In genomic region chr5:65609769-65610168, GRCm38 (mm10) we compare ENCODE assay signal across 17 mouse cellular contexts.
A peak's percentile ranks its signal among the peaks of the same experiment; 100 is the strongest.
DNase-seq lines count a peak whose midpoint lies in the region; ATAC-seq and TF ChIP-seq lines count a peak whose summit lies in the region.
"Had no signal": no experiment of that assay in that cellular context is flagged by ENCODE, and none has a peak within 500 bp of the region (broad histone marks: within the 10 kb centered on the region; RNA-seq: fewer than 3 reads in every experiment).

No protein-coding gene starts in this region.

- no peaks in the 10 kb centered on the region for H3K27me3 ChIP-seq in liver, embryonic 14.5 days (ENCODE audit: control insufficient read depth, insufficient read depth, low read length)
- H3K27me3 ChIP-seq in liver, embryonic 11.5 days (replicated peaks; ENCODE audit: control insufficient read depth, insufficient read depth, low read length) = no peaks in the 10 kb centered on the region
- no peaks in the 10 kb centered on the region for H3K27me3 ChIP-seq in kidney, embryonic 15.5 days
- no peaks in the 10 kb centered on the region for H3K27me3 ChIP-seq in liver, postnatal 0 days (ENCODE audit: insufficient read depth, low read length)
- no peaks in the 10 kb centered on the region for H3K27me3 ChIP-seq in heart, embryonic 10.5 days (ENCODE audit: insufficient read depth, poor library complexity, severe bottlenecking)
- H3K27me3 ChIP-seq: embryonic facial prominence, embryonic 13.5 days; forebrain, embryonic 15.5 days; hindbrain, embryonic 12.5 days; neural tube, embryonic 15.5 days had no signal

- H3K4me3 ChIP-seq in liver, embryonic 14.5 days (ENCODE audit: insufficient read depth in 1 of 2, low read depth in 2 of 2, low read length in 2 of 2) = no peak overlapping the region
- H3K4me3 ChIP-seq in liver, embryonic 11.5 days (ENCODE audit: low read depth, low read length) = no peak overlapping the region
- no peak overlapping the region for H3K4me3 ChIP-seq in kidney, embryonic 15.5 days (replicated peaks)
- no peak overlapping the region for H3K4me3 ChIP-seq in liver, postnatal 0 days (ENCODE audit: low read depth, low read length)
- no peak overlapping the region for H3K4me3 ChIP-seq in heart, embryonic 10.5 days
- H3K4me3 ChIP-seq: embryonic facial prominence, embryonic 13.5 days; forebrain, embryonic 15.5 days; hindbrain, embryonic 12.5 days; neural tube, embryonic 15.5 days had no signal

- TF ChIP-seq CTCF in liver, embryonic 14.5 days (IDR thresholded peaks at IDR 0.05; ENCODE audit: low read depth) = no peak
- TF ChIP-seq CTCF in liver, postnatal 0 days (IDR thresholded peaks at IDR 0.05; ENCODE audit: low read depth) = no peak

- TF ChIP-seq EP300 in liver, embryonic 14.5 days (IDR thresholded peaks at IDR 0.05; ENCODE audit: low read depth) = no peak
- TF ChIP-seq EP300 in liver, postnatal 0 days (IDR thresholded peaks at IDR 0.05; ENCODE audit: low read depth) = no peak

- WGBS in liver, embryonic 14.5 days (ENCODE audit: insufficient replicate concordance) = 76% methylated on average over 5 of the region's 5 CpGs
- 85% methylated on average over 5 of the region's 5 CpGs for WGBS in liver, embryonic 11.5 days
- 79% methylated on average over 5 of the region's 5 CpGs for WGBS in kidney, embryonic 15.5 days
- WGBS in liver, postnatal 0 days (ENCODE audit: insufficient replicate concordance) = 69% methylated on average over 5 of the region's 5 CpGs
- WGBS in heart, embryonic 10.5 days = 89% methylated on average over 5 of the region's 5 CpGs

- no peak for ATAC-seq in liver, embryonic 14.5 days (ENCODE audit: insufficient read depth)
- ATAC-seq in liver, embryonic 11.5 days (replicated peaks; ENCODE audit: low FRiP score) = no peak
- 0 out of 2 replicates have a peak, but pooled peaks have one; percentile 49 for ATAC-seq in kidney, embryonic 15.5 days (replicated peaks; ENCODE audit: low FRiP score)
- ATAC-seq in liver, postnatal 0 days = peak; percentile 87
- ATAC-seq: forebrain, embryonic 15.5 days; midbrain, embryonic 16.5 days had no signal

- peaks cover 0 to 2% of the 10 kb centered on the region in 2 experiments; a peak in 1 of 4 replicates for H3K4me1 ChIP-seq in liver, embryonic 14.5 days (replicated peaks; ENCODE audit: control insufficient read depth in 2 of 2, insufficient read depth in 2 of 2, low read length in 1 of 2)
- no peaks in the 10 kb centered on the region for H3K4me1 ChIP-seq in liver, embryonic 11.5 days (replicated peaks; ENCODE audit: control insufficient read depth, insufficient read depth, low read length)
- no peaks in the 10 kb centered on the region for H3K4me1 ChIP-seq in kidney, embryonic 15.5 days
- no peaks in the 10 kb centered on the region for H3K4me1 ChIP-seq in liver, postnatal 0 days (ENCODE audit: insufficient read depth)
- H3K4me1 ChIP-seq in heart, embryonic 10.5 days = no peaks in the 10 kb centered on the region
- H3K4me1 ChIP-seq: embryonic facial prominence, embryonic 13.5 days; forebrain, embryonic 15.5 days; hindbrain, embryonic 12.5 days; neural tube, embryonic 15.5 days had no signal

- H3K36me3 ChIP-seq in liver, embryonic 14.5 days (replicated peaks; ENCODE audit: control insufficient read depth, insufficient read depth, low read depth) = peaks cover 27% of the 10 kb centered on the region
- H3K36me3 ChIP-seq in liver, embryonic 11.5 days (ENCODE audit: control insufficient read depth, insufficient read depth, low read length) = peaks cover 13% of the 10 kb centered on the region
- H3K36me3 ChIP-seq in kidney, embryonic 15.5 days = peaks cover 55% of the 10 kb centered on the region
- peaks cover 42% of the 10 kb centered on the region for H3K36me3 ChIP-seq in liver, postnatal 0 days (replicated peaks; ENCODE audit: insufficient read depth, low read length)
- peaks cover 49% of the 10 kb centered on the region for H3K36me3 ChIP-seq in heart, embryonic 10.5 days

- no peak overlapping the region for H3K4me2 ChIP-seq in liver, embryonic 14.5 days (ENCODE audit: low read depth)
- H3K4me2 ChIP-seq in liver, embryonic 11.5 days = no peak overlapping the region
- H3K4me2 ChIP-seq in kidney, embryonic 15.5 days = no peak overlapping the region
- no peak overlapping the region for H3K4me2 ChIP-seq in liver, postnatal 0 days (ENCODE audit: low read depth, low read length)
- H3K4me2 ChIP-seq: embryonic facial prominence, embryonic 13.5 days; forebrain, embryonic 15.5 days; hindbrain, embryonic 12.5 days; neural tube, embryonic 15.5 days had no signal

- DNase-seq in kidney, adult 11 months = peak; percentile 49
- DNase-seq in kidney, postnatal 10 days = no peak
- peak in 2 of 3 experiments; percentile 18 to 24 for DNase-seq in liver, embryonic 14.5 days (ENCODE audit: low read depth in 3 of 3, low spot score in 3 of 3)
- DNase-seq in liver, embryonic 11.5 days (ENCODE audit: low spot score) = no peak
- DNase-seq in liver, postnatal 0 days = no peak
- no peak for DNase-seq in heart, embryonic 10.5 days (ENCODE audit: low spot score)
- no peak for DNase-seq in gastrocnemius, adult 8-10 months (ENCODE audit: low spot score in 2 of 2)
- DNase-seq: adrenal gland, postnatal 14 days; cerebellum, adult 9-11 months; heart, postnatal 10 days; right cerebral cortex, postnatal 14 days had no signal

- no peak overlapping the region for H3K27ac ChIP-seq in liver, embryonic 14.5 days
- H3K27ac ChIP-seq in liver, embryonic 11.5 days (ENCODE audit: low read depth, low read length) = no peak overlapping the region
- no peak overlapping the region for H3K27ac ChIP-seq in kidney, embryonic 15.5 days
- no peak overlapping the region for H3K27ac ChIP-seq in liver, postnatal 0 days (ENCODE audit: low read depth)
- H3K27ac ChIP-seq in heart, embryonic 10.5 days = no peak overlapping the region
- H3K27ac ChIP-seq: embryonic facial prominence, embryonic 13.5 days; forebrain, embryonic 15.5 days; hindbrain, embryonic 12.5 days; neural tube, embryonic 15.5 days had no signal

- H3K9ac ChIP-seq in liver, embryonic 14.5 days (replicated peaks) = no peak overlapping the region
- H3K9ac ChIP-seq in liver, embryonic 11.5 days (ENCODE audit: low read depth, low read length) = no peak overlapping the region
- H3K9ac ChIP-seq in kidney, embryonic 15.5 days = no peak overlapping the region
- no peak overlapping the region for H3K9ac ChIP-seq in liver, postnatal 0 days (replicated peaks)
- H3K9ac ChIP-seq: embryonic facial prominence, embryonic 13.5 days; forebrain, embryonic 15.5 days; hindbrain, embryonic 12.5 days; neural tube, embryonic 15.5 days had no signal

- H3K9me3 ChIP-seq in liver, embryonic 14.5 days (ENCODE audit: control insufficient read depth, low read length) = no peaks in the 10 kb centered on the region
- H3K9me3 ChIP-seq in liver, embryonic 11.5 days (ENCODE audit: control insufficient read depth, low read length) = no peaks in the 10 kb centered on the region
- H3K9me3 ChIP-seq in kidney, embryonic 15.5 days (replicated peaks) = no peaks in the 10 kb centered on the region
- H3K9me3 ChIP-seq in liver, postnatal 0 days (ENCODE audit: low read length) = no peaks in the 10 kb centered on the region
- no peaks in the 10 kb centered on the region for H3K9me3 ChIP-seq in heart, embryonic 10.5 days
- H3K9me3 ChIP-seq: embryonic facial prominence, embryonic 13.5 days; forebrain, embryonic 15.5 days; hindbrain, embryonic 12.5 days; neural tube, embryonic 15.5 days had no signal

Comparison
In these comparisons a context has a peak if more than half of its experiments do, and no peak if none do; other contexts are left out.
1. DNase-seq: peak in kidney, adult 11 months (single experiment) and liver, embryonic 14.5 days (2 of 3); none in kidney, postnatal 10 days (single experiment), liver, embryonic 11.5 days (single experiment), liver, postnatal 0 days (single experiment), heart, embryonic 10.5 days (single experiment) and gastrocnemius, adult 8-10 months (0 of 2).
2. ATAC-seq: peak in kidney, embryonic 15.5 days (single experiment) and liver, postnatal 0 days (single experiment); none in liver, embryonic 14.5 days (single experiment) and liver, embryonic 11.5 days (single experiment).